Mouse (Mus musculus): ENCODE measurements around the gene Pafah2. TPM values are rescaled to one million over a fixed set of nuclear protein-coding genes. Genes with fewer than 3 reads are reported as not detected.
"Not testable (repeated sequence)": the region's sequence is repeated elsewhere in the genome, so short reads cannot be mapped to it uniquely, and the experiment has no call there.

Gene Pafah2
- total RNA-seq, 2 experiments from 2014 or later, result 6.1 to 7.9 TPM

GRCm38 (mm10) chr4:134372294-134372747 lies 23.8 kb upstream of the Pafah2 start:
- peak; percentile 84 to 85 for DNase-seq

GRCm38 (mm10) chr4:134373295-134373694 lies 22.8 kb upstream of the Pafah2 start:
- no peak for DNase-seq

- DNase-seq, result no peak
These were observed 21.8 kb upstream of the Pafah2 start for GRCm38 (mm10) chr4:134374306-134374705.

- DNase-seq, result no peak
These were observed 18.0 kb upstream of the Pafah2 start for GRCm38 (mm10) chr4:134378089-134378615.

GRCm38 (mm10) chr4:134379510-134379909 lies 16.6 kb upstream of the Pafah2 start:
- DNase-seq, result no peak

GRCm38 (mm10) chr4:134383750-134384149 lies 12.4 kb upstream of the Pafah2 start, which contains the start of gene Extl1:
Extl1 (minus strand) TSS chr4:134383850.
- not testable (repeated sequence) for DNase-seq

GRCm38 (mm10) chr4:134387268-134387667 lies 8.9 kb upstream of the Pafah2 start:
- no peak for DNase-seq

- DNase-seq, result peak; percentile 48 to 83
These were observed 7.7 kb upstream of the Pafah2 start for GRCm38 (mm10) chr4:134388397-134388796.

- DNase-seq, result no peak
These were observed 4.5 kb upstream of the Pafah2 start for GRCm38 (mm10) chr4:134391636-134392035.

- DNase-seq, result no peak
These were observed 3.5 kb upstream of the Pafah2 start for GRCm38 (mm10) chr4:134392595-134392994.

GRCm38 (mm10) chr4:134393026-134393425 lies 3.1 kb upstream of the Pafah2 start:
- DNase-seq, result no peak

GRCm38 (mm10) chr4:134395142-134395541 lies 978 bp upstream of the Pafah2 start:
- DNase-seq, result no peak

- DNase-seq, result peak; percentile 79 to 81
These were observed 1.0 kb downstream of the Pafah2 start for GRCm38 (mm10) chr4:134397121-134397520.

GRCm38 (mm10) chr4:134397732-134398131 lies 1.6 kb downstream of the Pafah2 start:
- DNase-seq, result no peak

- DNase-seq, result no peak
These were observed 4.1 kb downstream of the Pafah2 start for GRCm38 (mm10) chr4:134400206-134400605.

- peak; percentile 68 to 69 for DNase-seq
These were observed 5.1 kb downstream of the Pafah2 start for GRCm38 (mm10) chr4:134401181-134401661.

- DNase-seq, result no peak
These were observed 5.9 kb downstream of the Pafah2 start for GRCm38 (mm10) chr4:134401856-134402570.

GRCm38 (mm10) chr4:134402571-134403262 lies 6.6 kb downstream of the Pafah2 start:
- DNase-seq, result peak; percentile 77 to 79

GRCm38 (mm10) chr4:134403721-134404120 lies 7.6 kb downstream of the Pafah2 start:
- no peak for DNase-seq

- no peak for DNase-seq
These were observed 13.2 kb downstream of the Pafah2 start for GRCm38 (mm10) chr4:134409286-134409685.

GRCm38 (mm10) chr4:134416177-134416576 lies 20.1 kb downstream of the Pafah2 start:
- peak; percentile 56 to 61 for DNase-seq

- no peak for DNase-seq
These were observed 20.5 kb downstream of the Pafah2 start for GRCm38 (mm10) chr4:134416602-134417001.

- no peak for DNase-seq
These were observed 21.0 kb downstream of the Pafah2 start for GRCm38 (mm10) chr4:134417111-134417510.
